Mouse (Mus musculus) ES-E14 (cell line): ENCODE results near the gene Lmx1a.

Experiments
- CHD2 ChIP-seq: IDR thresholded peaks from 2 replicates; pipeline ENCODE4 v1.6.1; 2014; ENCODE audit warnings: mild to moderate bottlenecking, low read depth, low read length, inconsistent platforms
- HCFC1 ChIP-seq: IDR thresholded peaks from 2 replicates; pipeline ENCODE4 v1.6.1; 2012; ENCODE audit warnings: low read length, inconsistent platforms, borderline replicate concordance; ENCODE audit not compliant: insufficient read depth
- MAFK ChIP-seq: IDR thresholded peaks from 2 replicates; pipeline ENCODE4 v1.6.1; 2014; ENCODE audit warnings: mild to moderate bottlenecking, low read depth, low read length, inconsistent platforms; ENCODE audit not compliant: insufficient read depth
- ZC3H11A ChIP-seq: IDR thresholded peaks from 2 replicates; pipeline ENCODE4 v1.6.1; 2012; ENCODE audit warnings: low read depth, mild to moderate bottlenecking, inconsistent platforms, low read length, borderline replicate concordance
- ZNF384 ChIP-seq: IDR thresholded peaks from 2 replicates; pipeline ENCODE4 v1.6.1; 2012; ENCODE audit warnings: low read depth, low read length, inconsistent platforms

- TF ChIP-seq HCFC1 = no peak
- no peak for TF ChIP-seq CHD2
- TF ChIP-seq ZNF384 = no peak
- TF ChIP-seq MAFK = no peak
- TF ChIP-seq ZC3H11A = no peak
Measured at GRCm38 (mm10) chr1:167872028-167872427, 183.0 kb downstream of the Lmx1a start.
